Mouse (Mus musculus): ENCODE results near the gene Lats2. TPM values are rescaled to one million over a fixed set of nuclear protein-coding genes. Genes with fewer than 3 reads are reported as not detected.
A peak's percentile ranks its signal among the peaks of the same experiment; 100 is the strongest.

Lats2 gene
- polyA plus RNA-seq, 2 experiments from 2014 or later = 25.6 to 25.8 TPM

DNA sequence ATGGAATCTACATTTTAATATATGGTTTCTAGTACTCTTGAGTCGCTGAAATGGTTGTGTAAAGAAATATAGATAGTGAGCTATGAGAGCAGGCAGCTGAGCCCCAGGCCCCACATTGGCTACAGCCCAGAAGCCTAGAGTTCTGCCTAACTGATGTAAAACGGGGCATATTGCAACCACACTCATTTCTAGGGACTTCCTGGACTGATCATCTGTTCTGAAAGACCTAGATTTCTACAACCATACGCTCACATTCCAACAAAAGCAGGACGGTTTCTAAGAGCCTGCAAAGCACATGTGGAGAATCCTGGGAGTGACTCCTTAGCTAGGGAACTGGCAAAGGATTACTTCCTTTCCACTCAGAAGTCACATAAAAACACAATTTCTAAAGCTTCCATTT is 22.0 kb downstream of the Lats2 start:
- ATAC-seq = no peak

DNA sequence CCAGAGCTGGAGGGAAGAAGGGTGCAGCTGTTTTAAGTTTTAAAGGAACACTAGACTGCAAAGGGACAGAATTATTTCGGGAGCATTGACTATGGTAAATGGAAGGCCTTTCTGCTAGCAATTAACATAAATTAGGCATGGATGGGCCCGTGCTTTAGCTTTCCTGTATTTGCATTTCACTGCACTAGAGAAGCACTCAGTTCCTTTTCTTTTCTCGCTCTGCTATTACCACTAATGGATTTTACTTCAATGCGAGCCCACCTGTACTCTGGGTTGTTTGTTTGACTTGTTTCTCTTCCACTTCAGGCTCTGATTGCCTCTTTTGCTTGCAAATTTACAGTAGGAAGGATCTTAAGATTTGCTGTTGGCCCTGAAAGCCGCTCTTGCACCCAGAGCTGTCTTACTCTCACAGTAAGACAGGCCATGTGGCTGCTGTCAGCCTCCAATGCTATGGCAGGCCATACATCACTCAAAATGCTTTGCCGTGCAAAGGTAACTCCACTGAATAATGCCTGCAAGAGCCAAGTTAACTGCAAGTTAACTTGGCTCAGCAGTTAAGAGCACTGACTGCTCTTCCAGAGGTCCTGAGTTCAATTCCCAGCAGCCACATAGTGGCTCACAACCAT is 25.4 kb downstream of the Lats2 start:
- no peak for ATAC-seq

DNA sequence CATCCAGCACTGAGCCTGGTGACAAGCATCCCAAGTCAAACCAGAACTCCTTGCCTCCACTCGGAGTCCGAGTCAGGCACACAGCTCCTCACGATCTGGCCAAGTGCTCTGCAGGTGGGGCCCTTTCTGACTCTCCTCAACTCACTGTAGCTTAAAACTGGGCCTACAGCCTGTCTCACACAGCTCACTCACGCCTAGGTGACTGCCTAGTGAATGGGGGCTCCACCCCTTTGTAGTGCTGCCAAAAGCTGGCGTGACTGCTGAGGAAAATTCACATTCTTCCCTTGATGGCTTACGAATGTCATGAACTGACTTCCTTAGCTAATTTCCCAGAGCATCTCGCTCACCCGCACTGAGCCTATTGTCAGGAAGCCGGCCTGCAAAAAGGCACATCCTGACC is 27.7 kb downstream of the Lats2 start:
- no peak for ATAC-seq

DNA sequence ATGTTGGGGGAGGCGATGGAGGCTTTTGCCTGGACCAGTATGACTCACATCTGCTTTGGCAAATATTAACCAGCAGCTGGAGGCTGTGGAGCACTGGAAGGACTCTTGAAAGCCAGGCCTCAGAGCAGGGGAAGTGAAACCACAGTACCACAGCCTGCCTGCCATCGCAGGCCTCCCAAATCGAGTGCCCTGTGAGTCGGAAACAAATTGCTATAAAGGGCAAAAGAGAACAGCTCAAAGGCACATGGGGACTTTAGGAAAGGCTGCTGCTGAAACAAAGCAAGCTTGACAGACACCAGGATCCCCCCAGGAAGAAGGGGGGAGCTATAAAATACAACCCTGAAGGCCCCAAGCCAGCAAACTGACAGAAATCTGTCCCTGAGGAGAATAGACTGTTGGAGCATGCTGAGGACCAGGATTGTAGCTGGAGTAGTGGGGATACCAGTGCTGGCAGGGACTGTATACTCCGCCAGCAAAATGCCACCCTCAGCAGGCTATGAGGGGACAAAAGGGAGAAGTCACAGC is 28.2 kb downstream of the Lats2 start:
- ATAC-seq = peak; percentile 71

DNA sequence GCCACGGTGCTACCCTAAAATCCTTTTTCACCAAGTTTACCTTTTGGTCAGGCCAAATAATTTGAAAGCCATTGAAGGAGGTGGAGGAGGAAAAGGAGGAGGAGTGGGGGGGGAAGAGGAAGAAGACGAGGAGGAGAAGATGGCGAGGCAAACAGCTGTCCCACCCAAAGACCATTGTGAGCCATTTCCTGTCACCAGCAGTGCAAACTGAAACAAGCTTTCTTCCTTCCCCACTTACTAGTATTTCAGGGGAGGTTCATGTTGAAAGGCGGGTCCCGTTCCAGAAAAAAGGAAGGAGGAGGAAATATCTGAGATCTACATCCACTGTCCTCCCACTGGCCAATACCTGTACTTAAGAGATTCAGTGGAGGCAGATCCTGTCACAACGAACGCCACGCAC is 28.8 kb downstream of the Lats2 start:
- ATAC-seq = peak; percentile 53

DNA sequence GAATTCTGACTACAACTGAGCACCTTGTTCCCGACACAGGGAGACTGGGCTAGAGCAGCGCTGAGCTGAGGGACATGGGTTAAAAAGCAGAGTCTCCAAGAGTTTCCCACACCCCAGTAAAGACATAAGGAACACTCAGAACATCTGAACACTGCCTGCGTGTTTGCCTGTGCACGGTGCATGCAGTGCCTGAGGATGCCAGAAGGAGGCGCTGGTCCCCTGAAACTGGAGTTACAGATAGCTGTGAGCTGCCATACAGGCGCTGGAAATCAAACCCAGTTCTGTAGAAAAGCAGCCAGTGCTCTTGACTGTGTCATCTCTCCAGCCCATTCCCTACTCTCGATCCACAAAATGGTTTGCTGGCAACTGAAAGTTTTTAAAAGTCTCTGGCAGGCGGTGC is 32.0 kb downstream of the Lats2 start:
- no peak for ATAC-seq

DNA sequence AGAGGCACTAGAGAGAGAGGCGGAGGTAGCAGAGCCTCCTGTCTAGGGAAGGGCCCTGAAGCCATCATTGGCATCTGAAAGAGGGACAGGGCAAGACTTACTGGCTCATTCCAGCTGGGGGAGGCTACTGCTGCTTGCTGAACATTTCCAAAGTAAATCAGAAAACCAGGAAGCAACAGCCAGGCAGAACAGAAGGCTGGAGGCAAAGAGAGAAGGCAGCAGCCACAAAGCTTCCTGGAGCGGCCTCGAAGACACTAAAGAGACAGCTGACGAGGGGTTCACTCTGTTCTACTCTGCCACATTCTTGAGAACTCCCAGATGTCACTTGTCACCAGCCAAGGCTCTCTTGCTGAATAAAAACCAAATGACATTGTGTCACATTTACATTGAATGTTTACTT is 33.7 kb downstream of the Lats2 start:
- no peak for ATAC-seq

DNA sequence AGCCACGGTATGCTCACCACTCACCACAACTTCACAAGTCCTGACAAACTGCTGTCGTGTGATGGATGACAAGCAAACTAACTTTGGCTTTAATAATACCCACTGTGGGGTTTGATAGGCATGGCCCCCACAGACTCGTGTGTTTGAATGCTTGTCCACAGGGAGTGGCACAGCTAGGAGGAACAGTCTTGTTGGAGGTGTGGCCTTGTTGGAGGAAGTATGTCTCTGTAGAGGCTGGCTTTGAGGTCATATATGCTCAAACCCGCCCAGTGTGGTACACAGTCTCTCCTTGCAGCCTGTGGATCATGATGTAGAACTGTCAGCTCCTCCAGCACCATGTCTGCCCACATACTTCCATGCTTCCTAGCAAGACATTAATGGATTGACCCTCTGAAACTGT is 39.9 kb downstream of the Lats2 start:
- no peak for ATAC-seq

DNA sequence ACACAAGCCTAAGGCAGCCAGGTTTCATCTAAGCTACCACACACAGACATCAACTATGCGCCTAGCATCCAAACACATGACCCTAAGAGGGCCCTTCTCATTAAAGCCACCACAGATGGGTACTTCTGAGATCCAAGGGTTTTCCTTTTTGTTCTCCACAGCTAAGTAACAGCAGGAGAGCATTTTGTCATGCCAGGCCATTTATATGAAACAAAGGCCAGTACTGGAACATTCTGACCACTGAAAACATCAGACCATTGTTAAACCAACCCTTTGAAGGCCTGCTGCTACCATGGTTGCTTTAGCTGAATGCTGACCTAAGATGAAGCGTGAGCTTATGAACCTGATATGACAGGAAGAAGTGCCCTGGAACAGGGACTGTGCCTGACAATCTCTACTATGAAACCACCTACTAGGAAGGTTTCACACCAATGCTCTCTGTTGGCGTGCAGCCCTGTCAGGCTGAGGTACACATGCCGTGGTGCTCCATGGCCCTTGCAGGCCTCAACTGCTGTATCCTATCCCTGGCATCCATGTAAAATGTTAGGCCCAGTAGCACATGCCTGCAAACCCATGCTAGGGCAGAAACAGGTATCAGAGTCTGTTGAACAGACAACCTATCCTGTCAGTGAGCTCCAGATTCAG is 41.5 kb downstream of the Lats2 start:
- no peak for ATAC-seq

DNA sequence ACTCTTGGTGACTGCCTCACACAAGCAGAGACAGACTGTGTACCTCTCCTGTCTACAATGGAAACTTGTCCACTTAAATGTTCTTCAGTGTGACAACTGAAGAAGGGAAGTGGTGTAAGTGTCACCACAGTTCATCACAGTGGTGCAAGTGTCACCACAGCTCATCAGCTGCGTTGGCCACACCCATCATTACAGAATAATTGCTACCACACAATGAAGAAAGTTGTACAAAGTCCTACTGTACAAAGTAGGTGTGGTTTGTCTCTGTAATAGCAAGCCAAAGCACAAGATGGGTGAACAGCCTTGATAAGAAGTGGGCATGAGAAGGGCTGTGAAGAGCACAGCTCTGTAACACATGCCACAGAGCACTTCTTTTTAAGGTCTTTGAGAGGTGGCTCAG is 45.3 kb downstream of the Lats2 start:
- peak; percentile 79 for ATAC-seq

DNA sequence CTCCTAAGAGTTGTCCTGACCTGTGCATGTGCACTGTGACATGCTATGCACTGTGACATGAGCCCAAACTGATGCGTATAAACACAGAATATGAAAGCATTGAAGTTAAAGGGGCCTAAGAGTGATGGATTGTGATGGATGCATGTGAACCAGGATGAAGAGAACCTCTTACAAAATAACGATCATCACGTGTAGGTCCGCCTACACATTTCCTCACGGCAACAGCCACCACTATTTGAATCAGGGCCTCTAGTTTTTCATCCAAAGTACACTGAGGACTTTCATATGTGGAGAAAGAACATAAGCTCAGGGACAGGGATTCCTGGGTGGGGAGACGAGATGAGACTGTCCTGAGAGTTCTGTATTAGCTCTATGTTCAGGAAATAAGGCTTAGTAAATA is 47.1 kb downstream of the Lats2 start:
- ATAC-seq = peak; percentile 47

DNA sequence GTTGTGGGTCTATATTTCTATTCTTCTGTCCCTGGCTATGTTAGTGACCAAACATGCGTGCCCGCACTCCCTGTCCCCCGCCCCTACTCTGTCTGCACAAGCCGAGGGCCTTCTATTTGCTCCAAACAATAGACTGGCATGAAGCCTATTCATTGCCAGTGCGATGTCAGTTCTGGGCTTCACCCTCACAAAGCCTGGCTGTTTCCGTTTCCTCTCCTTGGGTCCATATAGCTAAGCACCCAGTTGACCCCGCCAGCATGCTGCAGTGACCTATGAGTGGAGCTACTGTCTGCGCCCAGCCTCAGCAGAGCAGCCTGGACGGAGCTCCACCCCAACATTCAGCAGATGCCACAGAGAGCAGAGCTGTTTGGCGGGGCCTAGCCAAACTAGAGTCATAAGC is 49.0 kb downstream of the Lats2 start:
- no peak for ATAC-seq

DNA sequence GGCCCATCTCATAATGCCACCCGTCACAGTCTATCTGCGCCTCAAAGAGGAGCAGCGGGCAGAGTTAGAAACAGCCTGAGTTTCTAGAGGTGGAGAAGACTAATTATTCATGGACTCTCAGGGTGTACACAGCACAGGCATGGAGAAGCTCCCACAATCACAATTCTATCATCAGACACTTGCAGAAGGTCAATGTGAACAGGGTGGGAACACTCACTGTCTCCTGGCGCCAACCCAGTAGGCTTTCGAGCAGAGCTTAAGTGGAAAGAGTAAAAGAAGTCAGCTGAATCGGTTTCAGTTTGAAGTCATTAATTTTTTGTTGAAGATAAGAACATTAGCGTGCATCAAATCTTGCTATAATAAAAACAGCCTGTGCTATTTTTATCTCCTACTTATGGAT is 49.6 kb downstream of the Lats2 start:
- no peak for ATAC-seq

DNA sequence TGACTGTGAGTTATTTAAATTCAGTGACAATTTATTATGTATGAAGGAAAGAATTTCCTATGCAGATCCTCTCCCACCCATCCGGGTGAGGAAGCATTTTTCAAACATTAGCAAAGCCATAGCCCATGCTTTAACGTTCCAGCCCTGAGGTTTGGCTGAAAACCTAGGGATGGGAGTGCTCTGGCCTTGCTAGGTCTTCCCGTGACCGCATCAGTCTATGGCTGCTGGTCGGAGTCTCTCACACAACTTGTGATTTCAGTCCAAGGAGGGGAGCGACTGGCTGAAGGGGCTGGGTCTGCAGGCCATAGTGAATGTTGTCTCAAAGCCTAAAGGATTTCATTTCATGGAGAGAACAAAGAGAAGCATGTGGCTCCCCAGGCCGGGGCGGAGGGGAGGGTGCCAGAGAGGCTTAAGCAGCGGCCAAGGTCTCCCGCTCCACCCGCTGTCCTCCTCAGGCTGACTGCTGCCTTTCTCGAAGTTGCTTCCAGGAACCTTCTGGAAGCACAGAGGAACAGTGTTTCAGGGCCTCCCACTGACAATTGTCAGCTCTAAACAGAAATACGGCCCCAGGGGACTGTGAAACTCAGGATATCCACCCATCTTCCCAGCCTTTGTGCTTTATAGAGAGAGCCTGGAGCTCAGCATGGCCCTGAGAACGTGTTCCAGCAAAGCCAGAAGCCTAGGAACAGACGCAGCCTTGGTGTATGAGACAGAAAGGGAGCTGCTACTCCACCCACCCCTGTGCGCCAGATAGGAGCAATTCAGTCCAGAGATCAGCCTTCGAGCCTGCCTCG is 50.9 kb downstream of the Lats2 start:
- no peak for ATAC-seq

DNA sequence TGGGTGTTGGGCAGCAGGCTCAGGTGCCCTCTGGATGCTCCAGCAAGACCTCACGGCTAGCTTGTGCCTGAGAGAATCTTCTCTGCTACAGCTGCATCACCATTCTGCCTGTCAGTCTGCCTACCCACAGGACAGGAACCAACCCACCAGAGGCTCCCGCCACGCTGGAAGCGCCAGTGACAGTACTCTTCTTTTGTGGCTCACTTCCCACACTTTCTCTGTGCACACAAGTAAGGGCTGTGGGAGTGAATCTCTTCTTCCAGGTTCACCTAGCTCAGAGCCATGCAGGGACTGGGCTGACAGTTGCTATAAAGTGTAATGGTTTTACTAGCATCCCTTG is 51.5 kb downstream of the Lats2 start:
- no peak for ATAC-seq

DNA sequence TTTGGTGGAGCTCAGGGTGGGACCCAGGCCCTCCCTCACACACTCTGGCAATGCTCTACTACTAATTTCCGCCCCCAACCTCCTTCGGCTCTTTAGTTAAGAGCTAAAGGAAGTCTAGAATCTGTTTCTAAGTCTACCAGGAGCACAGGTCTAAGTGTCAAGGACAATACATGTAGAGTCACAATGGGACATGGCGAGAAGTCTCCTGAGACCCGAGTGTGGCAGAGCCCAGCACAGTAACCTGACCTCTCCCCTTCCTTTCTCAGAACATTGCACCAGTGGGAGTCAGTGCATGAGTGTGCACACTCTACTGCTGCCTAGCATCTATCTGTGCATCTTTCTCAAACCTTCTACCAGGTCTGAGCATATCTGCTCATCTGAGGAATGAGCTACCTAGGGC is 52.4 kb downstream of the Lats2 start:
- ATAC-seq = no peak

DNA sequence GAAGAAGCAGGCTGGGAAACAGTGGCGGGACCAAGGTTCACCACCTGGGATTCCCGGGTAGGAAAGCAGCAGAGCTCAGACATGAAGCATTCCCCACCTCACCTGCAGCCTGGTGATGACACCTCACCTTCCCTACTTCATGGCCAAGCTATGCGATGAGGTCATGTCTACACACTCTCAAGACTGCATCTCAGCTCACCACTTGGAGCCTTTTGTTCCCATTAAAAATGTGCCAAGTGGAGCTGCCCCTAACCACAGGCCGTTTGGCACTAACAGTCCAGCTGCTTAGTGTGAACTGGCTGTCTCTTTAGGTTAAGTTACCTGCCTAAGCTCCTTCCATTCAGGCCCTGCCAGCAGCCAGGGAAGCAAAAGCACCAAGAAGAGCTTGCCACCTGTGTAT is 53.1 kb downstream of the Lats2 start:
- no peak for ATAC-seq

DNA sequence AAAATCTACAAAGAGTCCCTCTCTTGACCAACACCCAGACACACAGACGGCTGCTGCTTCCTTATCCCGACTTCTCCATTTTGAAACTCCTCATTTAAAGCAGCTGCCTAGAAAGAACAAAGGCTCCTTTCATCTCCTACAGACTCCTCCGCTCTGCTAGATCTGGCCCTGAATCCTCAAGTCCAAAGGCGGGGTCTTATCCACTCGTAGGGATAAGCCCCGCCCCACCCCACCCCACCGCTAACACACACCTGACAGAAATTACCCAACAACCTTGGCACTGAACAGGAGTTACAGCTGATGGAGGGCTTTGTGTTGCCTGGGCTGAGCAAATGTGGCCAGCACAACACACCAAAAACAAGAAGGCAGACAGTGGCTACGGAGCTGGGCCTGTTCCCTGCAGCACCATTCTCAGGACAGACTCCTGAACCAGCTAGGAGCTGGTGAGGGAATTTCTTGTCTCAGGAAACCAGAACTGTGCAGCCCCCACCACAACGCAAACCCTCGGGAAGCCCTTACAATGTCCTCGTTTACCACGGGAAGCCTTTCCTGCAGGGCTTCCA is 56.2 kb downstream of the Lats2 start:
- ATAC-seq = no peak

DNA sequence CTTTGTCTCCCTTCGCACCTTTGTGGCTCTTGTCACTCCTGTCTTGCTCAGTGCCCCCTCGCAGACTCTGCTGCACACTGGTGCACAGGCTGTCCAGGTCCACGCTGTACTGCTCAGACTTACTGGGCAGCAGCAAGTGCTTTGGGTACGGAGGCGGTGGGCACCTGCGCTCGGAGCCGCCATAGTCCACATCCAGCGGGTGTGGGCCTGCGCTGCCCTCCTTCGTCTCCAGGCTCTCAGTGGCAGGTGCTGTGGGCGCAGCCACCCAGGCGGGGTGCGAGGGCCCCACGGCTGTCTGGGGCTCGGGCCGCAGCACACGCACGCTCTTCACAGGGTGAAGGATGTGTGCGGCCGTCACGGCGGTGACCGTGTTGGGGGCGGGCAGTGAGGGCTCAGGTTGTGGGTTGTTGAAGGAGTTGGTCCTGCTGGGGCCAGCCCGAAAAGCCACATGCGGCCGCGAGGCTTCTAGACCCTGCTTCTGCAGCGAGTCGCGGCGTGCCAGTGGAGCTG is 58.7 kb downstream of the Lats2 start:
- ATAC-seq = no peak

DNA sequence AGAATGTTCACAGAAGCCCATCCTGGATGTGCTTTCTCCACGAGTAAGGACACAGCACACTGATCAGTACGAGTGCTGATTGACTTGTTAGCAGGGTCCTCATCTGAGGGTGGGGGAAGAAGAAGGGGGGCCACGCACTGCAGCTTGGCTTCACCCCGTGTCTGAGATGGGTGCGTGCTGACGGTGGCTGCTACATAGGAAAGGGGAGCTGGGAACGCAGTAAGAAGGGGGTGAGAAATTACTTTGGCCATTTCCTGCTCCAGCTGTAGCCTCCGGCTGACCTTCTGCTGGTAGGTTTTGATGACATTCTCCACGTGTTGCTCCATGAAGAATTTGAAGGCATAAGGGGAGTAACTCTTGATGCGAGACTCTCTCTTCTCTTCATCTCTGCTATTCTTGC is 59.2 kb downstream of the Lats2 start:
- ATAC-seq = no peak

DNA sequence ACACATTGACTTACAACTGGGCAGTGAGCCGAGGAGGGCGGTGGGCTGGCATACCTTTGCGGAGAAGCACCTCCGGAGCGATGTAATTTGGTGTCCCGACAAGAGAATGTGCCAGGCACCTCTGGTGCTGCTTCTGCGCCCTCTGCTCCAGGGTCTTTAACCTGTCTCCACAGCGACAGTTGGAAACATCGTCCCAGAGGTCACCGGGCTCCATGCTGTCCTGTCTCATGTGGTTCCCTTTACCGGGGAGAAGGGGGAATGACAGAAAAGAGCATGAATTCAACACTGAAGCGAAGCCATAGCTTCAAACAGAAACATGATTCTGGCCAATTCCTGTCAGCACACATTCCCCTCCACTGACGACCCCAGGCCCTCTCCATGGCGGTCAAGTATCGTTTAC is 62.1 kb downstream of the Lats2 start:
- ATAC-seq = no peak

DNA sequence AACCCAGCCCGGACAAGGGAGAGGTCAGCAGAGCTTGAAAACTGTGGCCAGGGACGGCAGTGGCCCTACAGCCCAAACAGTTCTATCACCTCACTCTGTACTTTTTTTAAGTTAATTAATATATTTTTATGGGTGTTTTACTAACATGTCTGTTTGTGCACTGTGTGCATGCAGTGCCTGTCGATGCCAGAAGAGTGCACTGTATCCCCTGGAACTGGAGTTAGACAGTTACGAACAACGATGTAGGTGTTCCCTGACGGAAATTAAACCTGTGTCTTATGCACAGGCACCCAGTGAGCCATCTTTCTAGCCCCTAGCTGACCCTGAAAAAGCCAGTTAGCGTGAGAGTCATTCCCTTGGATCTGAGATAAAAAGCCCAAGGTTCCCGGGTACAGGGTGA is 62.6 kb downstream of the Lats2 start:
- ATAC-seq = no peak

DNA sequence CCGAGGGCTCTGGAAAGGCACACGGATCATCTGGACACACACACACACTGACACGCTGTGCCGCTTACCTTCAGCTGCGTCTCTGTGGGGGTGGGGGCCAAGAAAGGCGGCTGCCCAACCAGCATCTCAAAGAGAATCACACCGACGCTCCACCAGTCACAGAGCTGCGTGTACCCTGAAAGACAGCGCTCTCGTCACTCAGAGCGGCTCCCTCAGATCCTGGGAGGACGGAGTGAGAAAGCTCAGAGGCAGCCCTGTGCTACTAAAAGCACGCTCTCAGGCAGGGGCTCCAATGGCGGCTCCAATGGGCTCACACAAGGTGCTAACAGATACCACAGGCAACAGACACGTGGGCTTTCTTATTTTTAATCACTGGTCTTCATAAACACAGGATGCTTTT is 63.9 kb downstream of the Lats2 start:
- ATAC-seq = no peak

Measured in CD4-positive, CD25-positive, alpha-beta regulatory T cell, adult 4 months (primary cell).